Mouse (Mus musculus): ENCODE measurements around the gene Rmnd1.

DNA sequence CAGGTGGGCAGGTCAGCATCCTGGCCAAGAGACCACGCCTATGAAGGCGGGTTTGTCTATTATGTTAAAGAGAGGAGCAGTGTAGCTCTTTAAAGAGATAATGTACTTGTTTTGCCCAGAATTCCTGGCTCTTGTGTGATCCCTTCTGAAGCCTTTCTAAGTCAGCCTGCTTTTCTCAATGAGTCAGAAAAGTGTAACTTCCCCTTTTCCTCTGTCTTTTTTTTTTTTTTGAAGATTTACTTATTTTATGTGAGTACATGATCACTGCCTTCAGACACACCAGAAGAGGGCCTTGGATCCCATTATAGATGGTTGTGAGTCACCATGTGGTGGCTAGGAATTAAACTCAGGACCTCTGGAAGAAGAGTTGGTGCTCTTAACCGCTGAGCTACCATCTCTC lies 37.2 kb upstream of the Rmnd1 start:
- TF ChIP-seq CTCF (IDR thresholded peaks at IDR 0.05; ENCODE audit: control insufficient read depth, insufficient read depth, insufficient replicate concordance, low read depth, low read length) (no peak), POLR2A (IDR thresholded peaks at IDR 0.05; ENCODE audit: control insufficient read depth, low read depth, low read length) (no peak)
